Mouse (Mus musculus) neural tube, embryonic 11.5 days (tissue): ENCODE results near the gene Pigyl. TPM values are rescaled to one million over a fixed set of nuclear protein-coding genes. Genes with fewer than 3 reads are reported as not detected.

Experiments used
- ATAC-seq: fragments of 200-750 bp; cut with Nextera tagmentation; 2 replicates; pipeline ENCODE4 v1.8.0; 2017; ENCODE audit warnings: moderate number of reproducible peaks, mild to moderate bottlenecking, moderate TSS enrichment, moderate library complexity; ENCODE audit not compliant: insufficient read depth, low FRiP score, low TSS enrichment
- DNase-seq: peaks from one replicate; pipeline ENCODE4 v3.0.0-alpha.2; 2015; ENCODE audit warnings: low spot score
- H3K27ac ChIP-seq: fragments of 300-500 bp; sonication (generic); 2 replicates; pipeline ENCODE4 v1.5.1; 2014; ENCODE audit warnings: low read depth, mild to moderate bottlenecking, low read length
- H3K27me3 ChIP-seq: fragments of 300-500 bp; sonication (generic); 2 replicates; pipeline ENCODE4 v1.6.1; 2014; ENCODE audit warnings: mild to moderate bottlenecking, low read length, mixed read lengths; ENCODE audit not compliant: control insufficient read depth, insufficient read depth
- H3K36me3 ChIP-seq: fragments of 300-500 bp; sonication (generic); 2 replicates; pipeline ENCODE4 v1.6.1; 2014; ENCODE audit warnings: mild to moderate bottlenecking, low read length, moderate library complexity, mixed read lengths; ENCODE audit not compliant: control insufficient read depth, insufficient read depth
- H3K4me1 ChIP-seq: fragments of 300-500 bp; sonication (generic); 2 replicates; pipeline ENCODE4 v1.6.1; 2014; ENCODE audit warnings: low read length, mixed read lengths; ENCODE audit not compliant: control insufficient read depth, insufficient read depth
- H3K4me2 ChIP-seq: fragments of 300-500 bp; sonication (generic); 2 replicates; pipeline ENCODE4 v1.6.1; 2014; ENCODE audit warnings: low read depth, mild to moderate bottlenecking, moderate library complexity
- H3K4me3 ChIP-seq: fragments of 300-500 bp; sonication (generic); 2 replicates; pipeline ENCODE4 v1.5.1; 2014; ENCODE audit warnings: low read depth, low read length
- H3K9ac ChIP-seq: fragments of 300-500 bp; sonication (generic); 2 replicates; pipeline ENCODE4 v1.6.1; 2014; ENCODE audit warnings: mild to moderate bottlenecking, low read length
- H3K9me3 ChIP-seq: fragments of 300-500 bp; sonication (generic); 2 replicates; pipeline ENCODE4 v1.6.1; 2016; ENCODE audit warnings: low read length; ENCODE audit not compliant: control insufficient read depth
- WGBS: fragments of 180-500 bp; shearing (Covaris S2); extraction: QIAGEN DNeasy Blood & Tissue Kit; methylation state at CpG from one replicate; pipeline ENCODE4 v1.1.7; 2014; 5-methylcytosine and 5-hydroxymethylcytosine counted together
- polyA plus RNA-seq: library from polyadenylated mRNA; unstranded; fragments of >200 nt; fragmentation: Nextera tagmentation; extraction: Ambion mirVana; gene quantifications from 2 replicates; pipeline ENCODE4 v1.2.1, GENCODE M21; 2014

Gene Pigyl
- polyA plus RNA-seq, 1 experiment from 2014 or later: 59.7 TPM

DNA sequence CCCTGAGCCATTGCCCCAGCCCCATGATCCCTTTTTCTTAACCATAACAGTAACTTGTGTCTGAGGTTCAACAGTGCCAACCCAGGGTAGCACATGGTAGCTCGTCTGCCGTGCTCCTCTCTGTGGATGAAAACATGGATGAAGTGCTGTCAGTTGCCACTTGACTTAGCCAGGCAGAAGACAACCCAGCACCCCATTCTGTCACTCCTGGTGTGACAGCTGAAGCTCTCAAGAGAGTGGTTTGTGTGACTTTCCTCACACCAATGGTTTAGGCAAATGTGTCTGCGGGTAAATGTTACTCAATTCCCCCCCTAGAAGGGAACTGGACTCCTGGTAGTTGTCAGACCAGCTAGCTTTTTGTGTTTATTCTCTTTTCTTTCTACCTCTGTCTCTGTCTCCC, 34.6 kb upstream of the Pigyl start:
- no peak overlapping the region for H3K4me3 ChIP-seq
- H3K4me2 ChIP-seq: no peak overlapping the region
- DNase-seq (no peak), ATAC-seq (no peak)
- 86% methylated on average over 3 of the region's 3 CpGs for WGBS
- H3K36me3 ChIP-seq: no peaks in the 10 kb centered on the region
- no peak overlapping the region for H3K27ac ChIP-seq
- H3K9me3 ChIP-seq: no peaks in the 10 kb centered on the region
- H3K4me1 ChIP-seq: no peaks in the 10 kb centered on the region; the same call in 1 of the 2 replicates
- H3K9ac ChIP-seq: no peak overlapping the region
- H3K27me3 ChIP-seq: no peaks in the 10 kb centered on the region

DNA sequence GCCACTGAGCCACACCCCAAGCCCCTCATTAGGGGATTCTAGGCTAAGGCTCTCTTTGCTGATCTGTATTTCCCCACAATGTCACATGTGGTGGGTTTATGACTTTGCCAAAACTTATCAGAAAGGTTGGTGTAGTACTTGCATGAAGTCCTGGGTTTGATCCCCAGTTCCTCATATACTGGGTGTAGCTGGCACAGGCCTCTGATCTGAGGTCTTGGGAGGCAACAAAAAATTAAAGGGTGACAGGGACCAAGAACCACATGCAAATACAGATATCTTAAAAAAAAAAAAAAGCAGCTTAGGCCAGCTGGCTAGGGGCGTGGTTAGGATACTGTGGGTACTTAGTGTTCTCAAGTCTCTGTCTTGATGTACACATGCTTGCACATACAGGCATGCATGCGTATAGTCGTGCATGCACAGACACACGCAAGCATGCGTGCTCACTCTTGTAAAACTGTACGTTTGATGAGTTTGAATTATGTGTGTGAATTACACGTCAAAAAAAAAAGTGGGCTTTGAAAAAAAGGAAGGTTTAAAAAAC, 33.5 kb upstream of the Pigyl start:
- Histone ChIP-seq H3K9ac (no peak overlapping the region), H3K9me3 (no peaks in the 10 kb centered on the region), H3K27me3 (no peaks in the 10 kb centered on the region), H3K4me3 (no peak overlapping the region), H3K4me1 (no peaks in the 10 kb centered on the region), H3K4me2 (no peak overlapping the region), H3K36me3 (no peaks in the 10 kb centered on the region), H3K27ac (no peak overlapping the region)
- 90% methylated on average over 7 of the region's 7 CpGs for WGBS
- DNase-seq (no peak), ATAC-seq (no peak)

DNA sequence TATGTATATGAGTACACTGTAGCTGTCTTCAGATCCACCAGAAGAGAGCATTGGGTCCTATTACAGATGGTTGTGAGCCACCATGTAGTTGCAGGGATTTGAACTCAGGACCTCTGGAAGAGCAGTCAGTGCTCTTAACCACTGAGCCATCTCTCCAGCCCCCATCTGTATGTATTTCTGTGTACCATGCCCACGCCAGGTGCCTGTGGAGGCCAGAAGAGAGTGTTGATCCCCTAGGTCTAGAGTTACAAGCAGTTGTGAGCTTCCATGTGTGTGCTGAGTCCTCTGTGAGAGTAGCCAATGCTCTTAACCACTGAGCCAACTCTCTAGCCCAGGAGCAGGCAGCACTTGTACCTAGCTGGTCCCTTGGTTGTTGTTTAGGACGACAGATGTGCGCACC, 32.5 kb upstream of the Pigyl start:
- no peaks in the 10 kb centered on the region for H3K9me3 ChIP-seq
- H3K27ac ChIP-seq: no peak overlapping the region
- no peak overlapping the region for H3K4me3 ChIP-seq
- no peaks in the 10 kb centered on the region for H3K4me1 ChIP-seq
- 76% methylated on average over 3 of the region's 3 CpGs for WGBS
- ATAC-seq: no peak
- H3K27me3 ChIP-seq: no peaks in the 10 kb centered on the region
- H3K4me2 ChIP-seq: no peak overlapping the region
- no peaks in the 10 kb centered on the region for H3K36me3 ChIP-seq
- H3K9ac ChIP-seq: no peak overlapping the region
- no peak for DNase-seq

DNA sequence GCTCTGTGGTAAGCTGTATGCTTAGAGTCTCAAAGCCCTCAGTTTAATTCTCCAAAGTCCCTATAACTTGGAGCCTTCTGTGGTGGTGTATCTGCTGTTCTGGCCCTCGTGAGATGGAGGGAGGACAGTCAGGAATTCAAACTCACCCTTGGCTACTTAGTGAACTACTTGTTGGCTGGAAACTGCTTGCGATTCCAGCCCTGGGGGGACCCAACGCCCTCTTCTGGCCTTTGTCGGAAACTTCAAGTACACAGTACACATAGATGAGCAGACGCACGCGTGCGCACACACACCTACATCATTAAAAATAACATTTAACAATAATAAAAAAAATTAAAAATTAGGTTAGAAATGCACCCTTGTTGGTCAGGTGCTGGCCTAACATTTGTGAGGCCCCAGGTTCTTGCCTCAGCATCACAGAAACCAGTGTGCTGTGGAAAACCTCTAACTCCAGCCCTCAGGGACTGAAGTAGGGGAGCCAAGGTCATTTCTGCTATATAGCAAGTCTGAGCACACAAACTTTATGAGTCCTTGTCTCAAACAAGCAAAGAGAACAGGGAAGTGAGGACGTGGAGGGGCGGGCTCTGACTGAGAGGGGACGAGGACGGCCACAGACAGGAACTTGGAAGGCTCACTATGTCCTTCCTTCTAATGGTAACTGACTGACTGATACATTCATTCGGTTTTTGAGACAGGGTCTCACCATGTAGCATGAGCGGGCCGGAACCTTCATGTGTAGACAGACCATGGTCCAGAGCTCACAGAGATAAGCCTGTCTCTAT, 31.2 kb upstream of the Pigyl start:
- no peak overlapping the region for H3K9ac ChIP-seq

DNA sequence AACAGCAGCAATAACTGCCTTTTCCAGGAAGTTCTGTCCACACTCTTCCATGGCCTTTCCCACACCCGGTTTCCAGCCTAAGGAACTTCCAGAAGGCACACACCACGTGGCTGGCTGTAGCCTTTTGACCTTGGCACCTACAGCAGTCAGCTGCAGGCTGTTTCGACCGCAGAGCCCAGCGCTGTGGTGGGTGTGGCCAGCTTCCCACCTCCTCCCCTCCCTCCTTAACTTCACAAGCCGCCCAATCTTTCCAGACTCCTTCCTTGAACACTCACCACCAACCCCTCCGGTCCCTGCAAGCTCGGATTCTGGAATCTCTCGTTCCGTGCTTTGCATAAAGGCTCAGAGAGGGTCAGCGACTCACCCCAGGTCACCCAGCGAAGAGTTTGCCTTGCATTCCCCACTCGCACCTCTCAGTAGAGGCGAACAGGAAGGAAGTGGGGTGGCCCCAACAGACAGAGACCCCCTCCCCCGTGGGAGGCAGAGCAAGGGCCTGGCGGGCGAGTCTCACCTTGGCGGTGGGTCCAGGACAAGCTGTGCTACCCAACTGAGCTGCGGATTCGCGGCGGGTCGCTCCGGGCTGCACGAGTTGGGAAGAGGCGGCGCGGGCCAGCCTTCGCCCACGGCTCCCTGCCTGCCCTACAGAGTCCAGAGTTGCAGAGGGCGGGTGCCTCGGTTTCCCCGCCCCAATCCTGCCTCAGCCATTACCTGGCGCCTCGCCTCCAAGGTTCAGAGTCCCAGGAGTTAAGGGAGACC, 25.2 kb upstream of the Pigyl start:
- Histone ChIP-seq H3K27ac (no peak overlapping the region), H3K9ac (no peak overlapping the region), H3K4me1 (no peaks in the 10 kb centered on the region), H3K4me3 (peak overlapping the region; percentile 14; the same call in 1 of the 2 replicates), H3K9me3 (no peaks in the 10 kb centered on the region), H3K27me3 (no peaks in the 10 kb centered on the region), H3K36me3 (no peaks in the 10 kb centered on the region), H3K4me2 (peak overlapping the region; percentile 27)
- 2% methylated on average over 35 of the region's 35 CpGs for WGBS
- DNase-seq (peak; percentile 33), ATAC-seq (no peak)

More for the DNA sequence above, 31.2 kb upstream of the Pigyl start:
- no peak for DNase-seq
- H3K9me3 ChIP-seq: no peaks in the 10 kb centered on the region
- H3K27me3 ChIP-seq: no peaks in the 10 kb centered on the region
- 89% methylated on average over 15 of the region's 15 CpGs for WGBS
- no peaks in the 10 kb centered on the region for H3K36me3 ChIP-seq
- no peak overlapping the region for H3K4me2 ChIP-seq
- no peak overlapping the region for H3K27ac ChIP-seq
- H3K4me3 ChIP-seq: no peak overlapping the region
- ATAC-seq: no peak
- H3K4me1 ChIP-seq: no peaks in the 10 kb centered on the region

DNA sequence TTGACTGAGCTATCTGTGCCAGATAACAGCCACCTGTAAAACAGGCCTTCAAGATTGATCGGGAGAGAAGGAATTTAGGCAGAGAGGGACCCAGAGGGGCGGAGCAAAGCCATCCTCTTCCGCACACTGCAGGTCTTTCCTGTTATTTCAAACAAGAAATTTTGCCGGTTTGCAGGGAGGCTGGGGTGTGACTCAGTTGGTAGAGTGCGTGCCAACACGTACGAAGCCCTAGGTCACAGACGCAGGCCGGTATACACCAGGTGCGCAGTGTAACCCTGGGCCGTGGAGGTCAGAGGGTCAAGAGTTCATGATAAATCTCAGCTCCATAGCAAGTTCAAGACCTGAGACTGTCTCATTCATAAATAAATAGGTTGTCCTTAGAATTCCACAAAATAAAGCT, 24.4 kb upstream of the Pigyl start:
- no peak overlapping the region for H3K4me3 ChIP-seq
- no peaks in the 10 kb centered on the region for H3K9me3 ChIP-seq
- 43% methylated on average over 11 of the region's 11 CpGs for WGBS
- H3K36me3 ChIP-seq: no peaks in the 10 kb centered on the region
- no peak for DNase-seq
- no peak overlapping the region for H3K9ac ChIP-seq
- no peak overlapping the region; the same call in 1 of the 2 replicates for H3K4me2 ChIP-seq
- no peak overlapping the region for H3K27ac ChIP-seq
- no peaks in the 10 kb centered on the region; the same call in 1 of the 2 replicates for H3K4me1 ChIP-seq
- ATAC-seq: no peak
- H3K27me3 ChIP-seq: no peaks in the 10 kb centered on the region

DNA sequence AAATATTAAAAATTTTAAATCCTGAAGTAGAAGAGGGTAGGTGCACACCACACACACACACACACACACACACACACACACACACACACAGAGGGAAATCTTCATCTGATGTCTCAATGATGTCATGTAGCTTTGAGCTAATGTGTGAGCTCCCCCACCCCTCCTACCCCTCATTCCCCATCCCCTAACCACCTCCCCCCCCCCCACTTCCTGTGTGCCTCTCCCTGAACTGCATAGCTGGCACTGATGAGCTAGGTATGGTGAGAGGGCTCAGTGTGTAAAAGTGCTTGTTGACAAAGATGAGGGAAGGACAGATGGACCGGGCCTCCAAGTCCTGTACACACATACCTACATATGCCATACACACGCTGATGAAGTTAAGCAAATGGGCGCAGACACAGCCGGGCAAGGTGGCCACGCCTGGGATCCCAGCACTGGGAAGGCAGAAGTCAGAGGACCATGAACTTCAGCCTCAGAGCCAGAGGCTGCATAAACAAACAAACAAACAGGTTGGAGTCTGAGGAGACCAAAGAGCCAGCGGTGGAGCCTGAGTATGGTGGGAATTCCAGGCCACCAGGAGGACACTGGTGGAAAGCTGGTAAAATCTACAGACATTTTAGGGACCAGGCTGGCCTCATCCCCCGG, 22.3 kb upstream of the Pigyl start:
- 84% methylated on average over 7 of the region's 7 CpGs for WGBS
- H3K27ac ChIP-seq: no peak overlapping the region
- no peaks in the 10 kb centered on the region for H3K27me3 ChIP-seq
- no peak for DNase-seq
- ATAC-seq: no peak
- H3K4me2 ChIP-seq: no peak overlapping the region
- no peak overlapping the region for H3K9ac ChIP-seq
- no peaks in the 10 kb centered on the region for H3K36me3 ChIP-seq
- no peak overlapping the region for H3K4me3 ChIP-seq
- H3K4me1 ChIP-seq: peaks cover 5% of the 10 kb centered on the region; the same call in 1 of the 2 replicates
- H3K9me3 ChIP-seq: no peaks in the 10 kb centered on the region

DNA sequence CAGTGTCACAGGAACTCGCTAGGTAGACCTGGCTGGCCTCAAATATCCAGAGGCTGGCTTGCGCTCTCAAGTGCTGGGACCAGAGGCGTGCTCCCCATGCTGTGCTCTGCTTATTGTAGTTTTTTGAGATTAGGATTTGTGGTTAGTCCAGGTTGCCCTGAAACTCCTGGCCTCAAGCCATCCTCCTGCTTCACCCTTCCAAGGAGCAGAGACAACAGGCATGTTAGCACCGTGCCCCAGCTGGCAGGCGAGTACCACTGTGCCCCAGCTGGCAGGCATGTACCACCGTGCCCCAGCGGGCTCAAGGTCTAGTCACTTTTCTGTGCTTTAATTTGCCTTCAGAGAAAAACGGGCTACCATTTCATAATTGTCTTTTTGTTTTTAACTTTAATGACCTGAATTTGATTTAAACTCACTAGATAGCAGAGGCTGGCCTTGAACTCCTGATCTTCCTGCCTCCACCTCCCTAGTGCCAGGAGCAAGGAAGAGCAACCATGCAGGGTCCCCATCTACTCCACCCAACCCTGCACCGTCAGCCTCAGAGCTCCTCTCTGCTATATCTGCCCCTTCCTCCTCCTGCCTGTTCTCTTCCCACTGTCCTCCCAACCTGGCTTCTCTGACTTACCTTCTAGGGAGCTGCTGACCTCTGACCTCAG, 21.5 kb upstream of the Pigyl start:
- Histone ChIP-seq H3K9me3 (no peaks in the 10 kb centered on the region), H3K27me3 (no peaks in the 10 kb centered on the region), H3K4me1 (peaks cover 5% of the 10 kb centered on the region; the same call in 1 of the 2 replicates), H3K27ac (no peak overlapping the region), H3K4me2 (no peak overlapping the region), H3K36me3 (no peaks in the 10 kb centered on the region), H3K4me3 (no peak overlapping the region), H3K9ac (no peak overlapping the region)
- no peak for ATAC-seq
- DNase-seq: no peak
- WGBS: 83% methylated on average over 9 of the region's 9 CpGs
